Mouse (Mus musculus): ENCODE results near the gene Mns1. TPM values are rescaled to one million over a fixed set of nuclear protein-coding genes. Genes with fewer than 3 reads are reported as not detected.
"Not testable (repeated sequence)": the region's sequence is repeated elsewhere in the genome, so short reads cannot be mapped to it uniquely, and the experiment has no call there.

Gene Mns1
- polyA plus RNA-seq, 1 experiment = 7.4 TPM

- H3K4me1 ChIP-seq (replicated peaks; ENCODE audit: control insufficient read depth, insufficient read depth, low read length) = peaks cover 18% of the 10 kb centered on the region
- 83% methylated on average over 6 of the region's 6 CpGs for WGBS
- no peak for DNase-seq
- no peak overlapping the region for H3K27ac ChIP-seq (ENCODE audit: control insufficient read depth, insufficient read depth, low read length)
- peaks cover 63% of the 10 kb centered on the region for H3K36me3 ChIP-seq (ENCODE audit: control insufficient read depth, insufficient read depth, low read length)
- no peak for TF ChIP-seq CTCF (IDR thresholded peaks at IDR 0.05; ENCODE audit: borderline replicate concordance, control insufficient read depth, extremely low read depth, insufficient read depth, low read length, poor library complexity)
- no peak for TF ChIP-seq POLR2A (IDR thresholded peaks at IDR 0.05; ENCODE audit: control insufficient read depth, extremely low read depth, insufficient read depth, low read length, poor library complexity)
- no peak overlapping the region for H3K4me3 ChIP-seq (ENCODE audit: control insufficient read depth, insufficient read depth, low read length)
- H3K27me3 ChIP-seq (ENCODE audit: control insufficient read depth, insufficient read depth, low read length) = no peaks in the 10 kb centered on the region
These were observed 13.3 kb downstream of the Mns1 start for GRCm38 (mm10) chr9:72451111-72451510.

- not testable (repeated sequence) for H3K4me3 ChIP-seq (ENCODE audit: control insufficient read depth, insufficient read depth, low read length); H3K27ac ChIP-seq (ENCODE audit: control insufficient read depth, insufficient read depth, low read length); H3K4me1 ChIP-seq (replicated peaks; ENCODE audit: control insufficient read depth, insufficient read depth, low read length); DNase-seq; H3K27me3 ChIP-seq (ENCODE audit: control insufficient read depth, insufficient read depth, low read length)
- peaks cover 69% of the 10 kb centered on the region for H3K36me3 ChIP-seq (ENCODE audit: control insufficient read depth, insufficient read depth, low read length)
These were observed 16.5 kb downstream of the Mns1 start for GRCm38 (mm10) chr9:72454281-72454680.

- H3K27ac ChIP-seq (ENCODE audit: control insufficient read depth, insufficient read depth, low read length) = no peak overlapping the region
- TF ChIP-seq CTCF (IDR thresholded peaks at IDR 0.05; ENCODE audit: borderline replicate concordance, control insufficient read depth, extremely low read depth, insufficient read depth, low read length, poor library complexity) (no peak), POLR2A (IDR thresholded peaks at IDR 0.05; ENCODE audit: control insufficient read depth, extremely low read depth, insufficient read depth, low read length, poor library complexity) (no peak)
- no peaks in the 10 kb centered on the region for H3K4me1 ChIP-seq (replicated peaks; ENCODE audit: control insufficient read depth, insufficient read depth, low read length)
- 56% methylated on average over 1 of the region's 1 CpGs for WGBS
- H3K4me3 ChIP-seq (ENCODE audit: control insufficient read depth, insufficient read depth, low read length) = no peak overlapping the region
- peaks cover 75% of the 10 kb centered on the region for H3K36me3 ChIP-seq (ENCODE audit: control insufficient read depth, insufficient read depth, low read length)
- DNase-seq = no peak
- H3K27me3 ChIP-seq (ENCODE audit: control insufficient read depth, insufficient read depth, low read length) = no peaks in the 10 kb centered on the region
These were observed 18.6 kb downstream of the Mns1 start for GRCm38 (mm10) chr9:72456374-72456773.

- Histone ChIP-seq H3K4me1 (replicated peaks; ENCODE audit: control insufficient read depth, insufficient read depth, low read length) (no peaks in the 10 kb centered on the region), H3K27me3 (ENCODE audit: control insufficient read depth, insufficient read depth, low read length) (no peaks in the 10 kb centered on the region), H3K27ac (ENCODE audit: control insufficient read depth, insufficient read depth, low read length) (no peak overlapping the region), H3K36me3 (ENCODE audit: control insufficient read depth, insufficient read depth, low read length) (peaks cover 67% of the 10 kb centered on the region), H3K4me3 (ENCODE audit: control insufficient read depth, insufficient read depth, low read length) (no peak overlapping the region)
- TF ChIP-seq CTCF (IDR thresholded peaks at IDR 0.05; ENCODE audit: borderline replicate concordance, control insufficient read depth, extremely low read depth, insufficient read depth, low read length, poor library complexity) (peak; percentile 44; the same call in 1 of the 2 replicates), POLR2A (IDR thresholded peaks at IDR 0.05; ENCODE audit: control insufficient read depth, extremely low read depth, insufficient read depth, low read length, poor library complexity) (no peak)
- DNase-seq = peak; percentile 83
- 21% methylated on average over 5 of the region's 5 CpGs for WGBS
These were observed 20.4 kb downstream of the Mns1 start for GRCm38 (mm10) chr9:72458233-72458632.

- TF ChIP-seq POLR2A (IDR thresholded peaks at IDR 0.05; ENCODE audit: control insufficient read depth, extremely low read depth, insufficient read depth, low read length, poor library complexity) (no peak), CTCF (IDR thresholded peaks at IDR 0.05; ENCODE audit: borderline replicate concordance, control insufficient read depth, extremely low read depth, insufficient read depth, low read length, poor library complexity) (no peak)
- Histone ChIP-seq H3K4me3 (ENCODE audit: control insufficient read depth, insufficient read depth, low read length) (no peak overlapping the region), H3K27me3 (ENCODE audit: control insufficient read depth, insufficient read depth, low read length) (no peaks in the 10 kb centered on the region), H3K4me1 (replicated peaks; ENCODE audit: control insufficient read depth, insufficient read depth, low read length) (0 out of 2 replicates have a peak, but pooled peaks cover 3% of the 10 kb centered on the region), H3K36me3 (ENCODE audit: control insufficient read depth, insufficient read depth, low read length) (peaks cover 56% of the 10 kb centered on the region), H3K27ac (ENCODE audit: control insufficient read depth, insufficient read depth, low read length) (no peak overlapping the region)
- DNase-seq = no peak
- WGBS = 92% methylated on average over 3 of the region's 3 CpGs
These were observed 21.9 kb downstream of the Mns1 start for GRCm38 (mm10) chr9:72459703-72460102.

- peaks cover 9% of the 10 kb centered on the region for H3K4me1 ChIP-seq (replicated peaks; ENCODE audit: control insufficient read depth, insufficient read depth, low read length)
- WGBS = 51% methylated on average over 3 of the region's 3 CpGs
- TF ChIP-seq CTCF (IDR thresholded peaks at IDR 0.05; ENCODE audit: borderline replicate concordance, control insufficient read depth, extremely low read depth, insufficient read depth, low read length, poor library complexity) = no peak
- no peak for TF ChIP-seq POLR2A (IDR thresholded peaks at IDR 0.05; ENCODE audit: control insufficient read depth, extremely low read depth, insufficient read depth, low read length, poor library complexity)
- H3K36me3 ChIP-seq (ENCODE audit: control insufficient read depth, insufficient read depth, low read length) = peaks cover 49% of the 10 kb centered on the region
- H3K27ac ChIP-seq (ENCODE audit: control insufficient read depth, insufficient read depth, low read length) = no peak overlapping the region
- no peaks in the 10 kb centered on the region for H3K27me3 ChIP-seq (ENCODE audit: control insufficient read depth, insufficient read depth, low read length)
- no peak for DNase-seq
- H3K4me3 ChIP-seq (ENCODE audit: control insufficient read depth, insufficient read depth, low read length) = no peak overlapping the region
These were observed 23.0 kb downstream of the Mns1 start for GRCm38 (mm10) chr9:72460767-72461166.

- H3K36me3 ChIP-seq (ENCODE audit: control insufficient read depth, insufficient read depth, low read length) = peaks cover 39% of the 10 kb centered on the region
- no peaks in the 10 kb centered on the region for H3K27me3 ChIP-seq (ENCODE audit: control insufficient read depth, insufficient read depth, low read length)
- no peak overlapping the region for H3K27ac ChIP-seq (ENCODE audit: control insufficient read depth, insufficient read depth, low read length)
- no peak overlapping the region for H3K4me3 ChIP-seq (ENCODE audit: control insufficient read depth, insufficient read depth, low read length)
- DNase-seq = no peak
- 99% methylated on average over 2 of the region's 2 CpGs for WGBS
- TF ChIP-seq CTCF (IDR thresholded peaks at IDR 0.05; ENCODE audit: borderline replicate concordance, control insufficient read depth, extremely low read depth, insufficient read depth, low read length, poor library complexity) = no peak
- H3K4me1 ChIP-seq (replicated peaks; ENCODE audit: control insufficient read depth, insufficient read depth, low read length) = peaks cover 14% of the 10 kb centered on the region
These were observed 24.6 kb downstream of the Mns1 start for GRCm38 (mm10) chr9:72462427-72462826.
